In genomic region chr11:91133753-91134270, GRCm38 (mm10) we compare ENCODE assay signal across 24 mouse cellular contexts.
DNase-seq lines count a peak whose midpoint lies in the region; ATAC-seq lines count a peak whose summit lies in the region.
"Had no signal": no experiment of that assay in that cellular context is flagged by ENCODE, and none has a peak within 500 bp of the region (broad histone marks: within the 10 kb centered on the region; RNA-seq: fewer than 3 reads in every experiment).

No protein-coding gene starts in this region.

- no peak overlapping the region for H3K4me2 ChIP-seq in kidney, embryonic 15.5 days
- H3K4me2 ChIP-seq: embryonic facial prominence, embryonic 13.5 days; hindbrain, embryonic 12.5 days; intestine, embryonic 15.5 days; limb, embryonic 13.5 days; liver, embryonic 11.5 days had no signal

- H3K27me3 ChIP-seq in kidney, embryonic 15.5 days: no peaks in the 10 kb centered on the region
- H3K27me3 ChIP-seq: embryonic facial prominence, embryonic 13.5 days; hindbrain, embryonic 12.5 days; intestine, embryonic 15.5 days; limb, embryonic 13.5 days had no signal

- ATAC-seq in kidney, embryonic 15.5 days (replicated peaks; ENCODE audit: low FRiP score): no peak
- ATAC-seq: CD4-positive, CD25-positive, alpha-beta regulatory T cell, adult 4 months; hindbrain, postnatal 0 days; intestine, embryonic 15.5 days had no signal

- 0 out of 2 replicates have a peak, but pooled peaks cover 4% of the 10 kb centered on the region for H3K4me1 ChIP-seq in kidney, embryonic 15.5 days
- H3K4me1 ChIP-seq: embryonic facial prominence, embryonic 13.5 days; intestine, embryonic 15.5 days; limb, embryonic 13.5 days had no signal

- H3K36me3 ChIP-seq in kidney, embryonic 15.5 days: no peaks in the 10 kb centered on the region
- H3K36me3 ChIP-seq: embryonic facial prominence, embryonic 13.5 days; forebrain, embryonic 10.5 days; hindbrain, embryonic 12.5 days; intestine, embryonic 15.5 days; limb, embryonic 13.5 days had no signal

- DNase-seq in kidney, postnatal 10 days: peak; percentile 11
- peak; percentile 2 for DNase-seq in lung, postnatal 10 days
- no peak for DNase-seq in lung, adult 18-20 months
- DNase-seq in retina, embryonic 14.5 days (ENCODE audit: low spot score): peak; percentile 15
- no peak for DNase-seq in retina, postnatal 1 day
- no peak for DNase-seq in heart, postnatal 4 days
- DNase-seq: adrenal gland, postnatal 14 days; cerebellum, adult 18-20 months; cerebellum, postnatal 10 days; gastrocnemius, postnatal 14 days; heart, postnatal 14 days; kidney, adult 2 months; kidney, postnatal 14 days; right cerebral cortex, postnatal 14 days had no signal

- H3K9ac ChIP-seq in kidney, embryonic 15.5 days: no peak overlapping the region
- H3K9ac ChIP-seq: embryonic facial prominence, embryonic 13.5 days; hindbrain, embryonic 12.5 days; intestine, embryonic 15.5 days; limb, embryonic 13.5 days had no signal

- no peak overlapping the region for H3K27ac ChIP-seq in kidney, embryonic 15.5 days
- H3K27ac ChIP-seq: embryonic facial prominence, embryonic 13.5 days; forebrain, embryonic 10.5 days; hindbrain, embryonic 12.5 days; hindbrain, postnatal 0 days; intestine, embryonic 15.5 days; limb, embryonic 13.5 days; macrophage had no signal

- no peaks in the 10 kb centered on the region for H3K9me3 ChIP-seq in kidney, embryonic 15.5 days (replicated peaks)
- H3K9me3 ChIP-seq: embryonic facial prominence, embryonic 13.5 days; forebrain, embryonic 10.5 days; hindbrain, embryonic 12.5 days; intestine, embryonic 15.5 days; limb, embryonic 13.5 days had no signal

- 65% methylated on average over 9 of the region's 9 CpGs for WGBS in kidney, embryonic 15.5 days

- H3K4me3 ChIP-seq in kidney, embryonic 15.5 days (replicated peaks): no peak overlapping the region
- H3K4me3 ChIP-seq: embryonic facial prominence, embryonic 13.5 days; forebrain, embryonic 10.5 days; hindbrain, embryonic 12.5 days; intestine, embryonic 15.5 days; limb, embryonic 13.5 days had no signal

Comparison
In these comparisons a context has a peak if more than half of its experiments do, and no peak if none do; other contexts are left out.
1. DNase-seq: peak in kidney, postnatal 10 days (single experiment), lung, postnatal 10 days (single experiment) and retina, embryonic 14.5 days (single experiment); none in lung, adult 18-20 months (0 of 2), retina, postnatal 1 day (single experiment) and heart, postnatal 4 days (single experiment).